Mouse (Mus musculus): Measurements from ENCODE around the gene Xkr8.
"Not testable (repeated sequence)": the region's sequence is repeated elsewhere in the genome, so short reads cannot be mapped to it uniquely, and the experiment has no call there.

Gene Xkr8

DNA sequence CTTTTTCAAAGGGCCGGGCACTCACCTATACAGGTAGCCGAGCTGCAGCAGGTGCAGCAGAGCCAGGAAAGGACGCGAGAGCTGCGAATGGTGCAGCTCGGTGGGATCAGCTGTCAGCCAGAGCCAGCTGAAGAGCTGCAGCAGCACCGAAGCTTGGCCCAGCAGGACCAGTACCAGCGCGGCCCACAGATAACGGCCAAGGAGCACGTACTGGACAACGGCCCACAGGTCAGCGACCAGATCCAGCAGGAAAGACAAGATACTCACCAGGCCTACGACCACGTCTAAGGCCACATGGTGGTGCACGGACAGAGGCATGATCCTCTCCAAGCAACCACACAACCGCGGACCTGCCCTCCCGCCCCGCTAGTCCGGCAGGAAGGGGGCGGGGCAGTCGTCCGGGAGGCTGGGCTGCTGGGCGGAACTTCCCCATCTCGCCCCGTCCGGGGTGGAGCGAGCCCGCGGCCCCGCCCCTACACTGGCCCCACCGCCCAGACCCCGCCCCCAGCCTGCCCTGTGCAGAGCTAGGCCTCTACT lies at the start of gene Xkr8:
TSS of gene Xkr8 (minus strand) at position 399 of the 537 bp plus-strand sequence.
- DNase-seq (ENCODE audit: low spot score): peak; percentile 93

DNA sequence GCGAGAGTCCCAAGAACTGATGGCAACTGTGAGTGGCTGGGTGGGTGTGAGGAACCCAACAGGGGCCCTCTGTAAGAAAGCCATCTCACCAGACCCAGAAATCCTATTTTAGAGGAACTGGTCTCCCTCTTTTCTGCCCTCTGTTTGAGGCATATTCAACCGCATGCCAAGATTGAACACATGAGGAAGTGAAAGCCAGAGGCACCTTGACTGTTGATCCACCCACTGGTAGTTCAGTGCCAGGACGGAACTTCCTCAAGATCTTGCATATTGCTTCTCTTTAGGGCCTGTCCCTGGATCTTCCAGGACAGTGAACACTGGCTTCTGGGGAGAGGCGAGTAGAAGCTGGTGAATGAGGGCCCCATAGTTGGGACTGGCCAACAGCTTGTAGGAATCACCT lies 47.9 kb upstream of the Xkr8 start:
- no peak for DNase-seq (ENCODE audit: low spot score)

DNA sequence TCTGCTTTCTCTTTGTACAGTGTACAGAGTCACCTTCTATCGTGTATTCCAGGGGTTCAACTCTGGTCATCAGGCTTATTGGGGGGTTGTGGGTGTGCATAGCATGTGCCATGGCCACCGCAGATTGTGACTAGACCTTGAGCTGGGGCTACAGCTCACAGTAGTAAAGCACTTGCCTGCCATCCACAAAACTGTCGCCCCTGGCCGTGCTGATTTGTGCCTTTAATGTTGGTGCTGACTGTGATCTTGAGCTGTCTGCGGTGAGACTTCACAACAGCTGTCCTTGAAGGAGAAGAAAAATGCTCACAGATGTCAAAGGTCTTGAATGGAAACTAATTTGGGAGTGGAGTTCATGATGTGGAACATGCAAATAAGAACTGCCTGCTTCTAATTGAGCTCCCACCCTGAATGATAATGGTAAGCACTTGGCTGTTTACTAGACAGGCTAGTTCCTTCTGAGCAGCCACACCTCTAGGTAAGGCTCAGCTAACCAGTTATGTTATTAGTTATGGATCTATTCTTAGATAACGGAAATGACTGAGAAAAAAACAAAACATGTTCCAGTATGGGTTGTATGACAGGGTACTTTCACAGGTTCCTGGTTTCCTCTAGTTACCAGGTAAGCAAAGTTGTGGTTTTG lies 46.3 kb upstream of the Xkr8 start:
- no peak for DNase-seq (ENCODE audit: low spot score)

DNA sequence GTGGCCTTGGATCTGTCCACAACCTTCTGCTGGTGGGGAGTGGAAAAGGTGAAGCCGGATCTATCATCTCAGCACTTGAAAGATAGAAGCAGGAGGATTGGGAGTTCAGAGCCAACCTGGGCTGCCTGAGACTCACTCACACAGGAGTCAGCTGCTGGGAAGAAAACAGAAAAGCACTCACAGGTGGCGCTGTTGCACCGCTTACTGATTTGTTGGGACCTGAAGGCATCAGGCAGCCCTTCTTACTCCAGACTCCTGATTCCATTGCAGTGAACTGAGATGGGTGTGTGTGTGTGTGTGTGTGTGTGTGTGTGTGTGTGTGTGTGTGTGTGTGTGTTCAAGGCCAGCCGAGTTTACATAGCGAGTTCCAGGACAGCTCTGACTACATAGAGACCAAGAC lies 44.4 kb upstream of the Xkr8 start:
- peak; percentile 44 for DNase-seq (ENCODE audit: low spot score)

DNA sequence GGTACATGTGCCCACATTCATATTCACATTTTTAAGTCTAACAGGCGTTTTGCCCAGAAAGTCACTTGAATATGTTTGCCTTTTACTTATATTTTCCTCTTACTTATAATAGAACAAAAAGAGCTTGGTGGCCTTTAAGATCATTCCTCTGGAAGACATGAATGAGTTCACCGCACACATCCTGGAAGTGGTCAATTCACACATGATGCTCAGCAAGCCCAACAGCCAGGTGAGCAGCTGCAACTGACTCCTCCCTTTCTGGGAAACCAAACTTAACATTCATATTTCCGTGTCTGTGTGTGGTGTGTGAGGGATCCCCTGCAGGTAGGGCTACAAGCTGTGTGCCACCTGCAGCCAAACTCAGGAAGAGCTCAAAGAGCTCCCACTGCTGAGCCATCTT lies 42.6 kb upstream of the Xkr8 start:
- DNase-seq (ENCODE audit: low spot score): no peak

DNA sequence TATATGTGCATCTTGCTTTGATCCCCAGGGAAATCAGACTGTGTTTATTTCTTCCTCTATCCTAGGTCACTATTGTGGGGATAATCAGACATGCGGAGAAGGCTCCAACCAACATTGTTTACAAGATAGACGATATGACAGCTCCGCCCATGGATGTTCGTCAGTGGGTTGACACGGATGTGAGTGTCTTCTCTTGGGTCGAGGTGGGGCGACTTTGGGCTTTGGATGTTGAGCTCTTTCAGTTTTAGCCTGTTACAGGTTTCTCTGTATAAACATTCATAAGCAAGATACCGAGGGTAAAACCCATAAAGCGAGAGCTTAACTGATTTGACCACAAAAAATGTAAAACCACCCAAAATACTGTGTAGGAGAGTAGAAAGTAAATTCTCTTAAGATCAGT lies 39.4 kb upstream of the Xkr8 start:
- DNase-seq (ENCODE audit: low spot score): no peak

DNA sequence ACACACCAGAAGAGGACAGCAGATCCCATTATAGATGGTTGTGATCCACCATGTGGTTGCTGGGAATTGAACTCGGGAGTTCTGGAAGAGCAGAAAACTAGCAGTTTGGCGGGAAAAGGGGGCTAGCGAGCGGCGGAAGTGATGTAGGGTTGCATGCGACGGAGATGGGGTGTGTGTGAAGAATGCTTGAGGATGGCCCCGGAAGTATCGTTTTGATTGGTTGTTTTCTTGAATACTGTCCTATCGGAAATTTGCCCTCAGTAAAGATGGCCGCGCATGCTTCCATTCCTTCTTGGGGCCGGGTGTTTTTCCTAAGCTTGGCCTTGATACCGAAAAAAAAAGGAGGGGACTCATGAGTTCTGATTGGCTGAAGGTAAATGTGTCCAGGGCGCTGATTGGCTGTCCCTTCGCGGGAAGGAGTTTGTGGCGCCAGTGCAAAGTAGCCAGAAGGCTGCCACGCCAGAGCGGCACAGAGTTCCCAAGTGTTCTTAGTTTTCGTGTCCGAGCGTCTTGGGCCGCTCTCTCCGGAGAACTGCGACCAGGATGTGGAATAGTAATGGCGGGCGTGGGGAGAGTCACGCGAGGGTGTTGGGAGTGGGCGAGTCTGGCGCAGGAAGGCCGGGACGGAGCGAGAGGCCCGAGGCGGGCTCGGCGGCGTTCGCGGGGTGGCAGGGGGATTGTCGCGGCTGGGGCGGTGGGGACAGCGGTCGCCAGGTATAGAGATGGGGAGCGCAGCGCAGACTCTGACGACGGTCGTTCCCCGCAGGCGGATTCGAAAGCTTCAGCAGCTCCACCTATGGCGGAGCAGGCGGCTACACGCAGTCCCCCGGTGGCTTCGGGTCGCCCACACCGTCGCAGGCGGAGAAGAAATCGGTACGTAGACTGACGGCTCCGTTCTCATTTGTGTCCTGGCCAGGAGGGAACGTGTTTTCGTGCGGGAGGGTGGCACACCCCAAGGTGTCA lies 35.8 kb upstream of the Xkr8 start, which contains the start of gene Rpa2:
TSS of gene Rpa2 (plus strand) at position 419 of the 963 bp plus-strand sequence.
- peak; percentile 94 for DNase-seq (ENCODE audit: low spot score)

DNA sequence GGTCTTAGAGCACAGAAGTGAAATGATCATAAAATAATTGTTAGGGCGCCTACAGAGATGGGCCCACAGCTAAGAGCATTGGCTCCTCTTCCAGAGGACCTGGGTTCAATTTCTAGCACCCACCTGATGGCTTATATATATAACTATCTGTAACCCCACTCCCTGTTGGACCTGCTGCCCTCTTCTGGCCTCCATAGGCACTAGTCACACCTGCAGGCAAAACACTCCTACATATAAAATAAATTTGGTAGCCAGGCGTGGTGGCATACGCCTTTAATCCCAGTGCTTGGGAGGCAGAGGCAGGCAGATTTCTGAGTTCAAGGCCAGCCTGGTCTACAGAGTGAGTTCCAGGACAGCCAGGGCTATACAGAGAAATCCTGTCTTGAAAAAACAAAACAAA lies 30.8 kb upstream of the Xkr8 start:
- DNase-seq (ENCODE audit: low spot score): not testable (repeated sequence)

DNA sequence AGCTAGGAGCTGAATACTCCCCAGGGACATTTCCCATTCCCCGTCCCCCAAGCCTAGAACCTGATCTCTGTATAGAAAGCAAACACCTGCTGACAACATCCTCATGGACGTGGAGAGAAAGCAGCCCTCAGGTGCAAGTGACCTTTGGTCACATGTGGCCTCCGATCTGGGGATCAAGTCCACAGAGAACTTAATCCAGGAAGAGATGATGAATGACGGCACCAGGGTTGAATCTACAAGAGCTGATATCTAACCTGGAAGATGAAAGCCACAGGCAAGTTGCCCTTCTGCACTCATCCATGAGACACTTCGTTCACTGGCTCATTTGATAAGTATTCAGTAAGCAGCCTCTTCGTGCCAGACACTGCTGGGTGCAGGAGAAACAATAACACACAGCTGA lies 30.3 kb upstream of the Xkr8 start:
- DNase-seq (ENCODE audit: low spot score): no peak

DNA sequence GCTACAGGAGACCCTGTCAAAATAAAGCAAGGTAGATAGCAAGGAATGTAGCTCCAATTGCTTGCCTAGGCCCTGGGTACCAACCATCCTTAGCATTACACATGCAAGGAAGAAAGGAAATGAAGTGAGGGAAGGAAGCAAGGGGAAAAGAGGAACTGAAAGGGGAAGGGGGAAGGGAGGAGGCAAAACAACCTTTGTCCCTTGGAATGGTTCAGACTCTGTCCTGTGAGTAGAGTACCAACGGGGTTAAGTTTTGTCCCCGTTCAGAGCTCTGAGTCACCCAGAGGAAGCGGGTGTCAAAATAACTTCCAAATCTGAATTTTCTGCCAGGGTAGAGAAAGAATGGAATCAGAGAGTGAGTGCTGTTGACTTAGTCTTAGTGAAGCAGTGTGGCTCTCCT lies 27.9 kb upstream of the Xkr8 start:
- DNase-seq (ENCODE audit: low spot score): no peak

DNA sequence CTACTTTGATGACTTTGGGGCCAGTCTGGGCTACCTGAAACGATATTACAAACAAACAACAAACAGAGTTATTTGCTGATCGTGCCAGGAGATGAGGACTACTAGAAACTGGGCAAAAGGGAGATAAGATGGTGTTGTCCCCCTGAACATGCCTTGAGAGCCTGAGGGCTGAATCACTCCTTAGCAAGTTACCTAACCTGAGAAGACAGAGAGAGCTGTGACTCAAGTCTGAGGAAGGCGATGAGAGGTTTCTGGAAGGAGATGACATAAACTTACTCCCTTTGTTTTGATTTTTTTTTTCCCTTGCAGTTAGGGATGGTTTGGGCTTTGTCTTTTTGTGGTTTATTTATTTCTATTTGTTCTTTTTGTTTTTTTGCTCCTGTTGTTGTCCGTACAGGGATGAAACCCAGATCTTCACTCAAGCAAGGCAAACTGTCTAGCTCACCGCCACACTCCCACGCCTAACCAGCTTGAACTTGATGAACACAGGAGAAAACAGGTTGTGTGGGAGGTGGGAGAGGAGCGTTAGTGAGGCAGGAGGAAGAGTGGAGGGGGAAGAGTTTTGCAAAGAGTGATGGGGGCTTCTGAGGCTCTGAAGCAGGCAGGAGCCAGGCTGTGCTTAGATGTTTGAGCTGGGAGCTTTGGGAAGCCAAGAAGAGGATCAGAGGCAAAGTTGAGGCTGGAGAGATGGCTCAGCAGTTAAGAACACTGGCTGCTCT lies 25.4 kb upstream of the Xkr8 start:
- no peak for DNase-seq (ENCODE audit: low spot score)

DNA sequence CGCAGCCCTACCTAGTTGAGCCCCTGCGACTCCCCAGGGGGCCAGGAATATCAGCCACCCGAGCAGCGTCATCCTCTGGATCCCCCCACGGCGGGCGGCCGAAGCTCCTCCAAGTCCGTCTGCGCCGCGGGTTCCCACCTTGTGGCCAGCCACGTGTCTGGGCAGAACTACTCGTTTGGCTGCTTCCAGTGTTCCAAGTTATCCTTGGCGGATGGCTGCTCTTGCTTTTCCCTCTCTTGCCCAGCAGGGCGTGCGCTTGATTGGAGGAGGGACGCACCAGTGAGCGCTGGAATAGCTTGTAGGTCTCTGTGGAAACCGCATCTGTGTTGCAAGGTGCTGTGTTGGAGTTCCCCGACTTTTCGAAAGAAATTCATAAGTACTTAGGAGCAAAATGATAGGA lies 24.6 kb upstream of the Xkr8 start, which contains the start of gene Smpdl3b:
TSS of gene Smpdl3b (minus strand) at position 279 of the 400 bp plus-strand sequence.
- DNase-seq (ENCODE audit: low spot score): peak; percentile 63

DNA sequence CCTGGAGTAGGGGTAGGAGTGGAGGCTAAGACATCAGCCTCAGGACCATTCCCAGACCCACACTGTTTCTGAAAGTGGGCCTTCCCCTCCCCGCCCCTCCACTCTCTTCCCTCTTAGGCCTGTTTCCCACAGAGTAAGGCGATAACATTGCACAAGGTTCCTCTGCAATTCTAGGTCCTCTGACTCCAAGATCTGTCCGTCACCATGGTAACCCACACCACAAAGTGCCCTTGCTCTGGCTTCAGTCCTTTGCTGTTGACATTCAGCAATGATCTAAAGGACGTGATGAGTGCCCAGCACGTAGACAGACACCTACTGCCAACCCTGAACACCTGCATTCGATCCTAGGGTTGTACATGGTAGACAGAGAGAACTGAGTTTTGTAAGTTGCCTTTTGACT lies 20.6 kb upstream of the Xkr8 start:
- no peak for DNase-seq (ENCODE audit: low spot score)

DNA sequence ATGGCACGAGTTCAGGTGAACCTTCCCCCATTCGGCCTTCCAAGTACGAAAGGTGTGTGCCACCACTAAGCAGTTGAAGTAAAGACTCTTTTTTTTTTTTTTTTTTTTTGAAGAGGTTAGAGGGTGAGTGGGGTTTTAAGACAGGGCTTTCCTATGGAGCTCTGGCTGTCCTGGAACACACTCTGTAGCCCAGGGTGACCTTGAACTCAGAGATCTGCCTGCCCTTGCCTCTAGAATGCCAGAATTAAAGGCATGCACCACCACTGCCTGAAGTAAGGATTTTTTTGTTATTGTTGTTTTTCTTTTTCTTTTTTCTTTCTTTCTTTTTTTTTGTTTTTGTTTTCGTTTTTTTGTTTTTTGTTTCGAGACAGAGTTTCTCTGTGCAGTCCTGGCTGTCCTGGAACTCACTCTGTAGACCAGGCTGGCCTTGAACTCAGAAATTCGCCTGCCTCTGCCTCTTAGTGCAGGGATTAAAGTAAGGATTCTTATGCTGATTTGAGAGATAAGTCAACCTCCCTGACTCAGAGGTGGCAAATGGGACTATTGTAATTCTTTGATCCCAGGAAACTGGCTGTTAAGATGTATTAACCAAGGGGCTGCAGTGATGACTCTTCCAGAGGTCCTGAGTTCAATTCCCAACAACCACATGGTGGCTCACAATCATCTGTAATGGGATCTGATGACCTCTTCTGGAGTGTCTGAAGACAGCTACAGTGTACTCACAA lies 17.1 kb upstream of the Xkr8 start:
- DNase-seq (ENCODE audit: low spot score): no peak

DNA sequence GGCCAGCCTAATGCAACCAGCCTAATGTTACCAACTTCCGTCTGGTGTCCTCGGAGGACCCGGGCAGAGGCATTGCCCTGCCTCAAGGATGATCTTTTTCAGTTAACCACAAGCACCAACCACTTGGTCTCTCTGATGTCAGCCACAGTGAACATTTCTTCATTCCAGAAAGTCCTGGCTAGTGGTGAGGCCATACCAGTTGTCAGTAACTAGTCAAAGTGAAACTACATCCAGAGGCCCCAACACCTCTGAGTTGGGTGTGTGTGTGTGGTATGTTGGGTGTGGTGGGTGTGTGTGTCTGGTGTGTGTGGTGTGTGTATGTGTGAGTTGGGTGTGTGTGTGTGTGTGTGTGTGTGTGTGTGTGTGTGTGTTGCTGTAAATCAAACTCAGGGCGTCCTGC lies 16.4 kb upstream of the Xkr8 start:
- DNase-seq (ENCODE audit: low spot score): no peak

DNA sequence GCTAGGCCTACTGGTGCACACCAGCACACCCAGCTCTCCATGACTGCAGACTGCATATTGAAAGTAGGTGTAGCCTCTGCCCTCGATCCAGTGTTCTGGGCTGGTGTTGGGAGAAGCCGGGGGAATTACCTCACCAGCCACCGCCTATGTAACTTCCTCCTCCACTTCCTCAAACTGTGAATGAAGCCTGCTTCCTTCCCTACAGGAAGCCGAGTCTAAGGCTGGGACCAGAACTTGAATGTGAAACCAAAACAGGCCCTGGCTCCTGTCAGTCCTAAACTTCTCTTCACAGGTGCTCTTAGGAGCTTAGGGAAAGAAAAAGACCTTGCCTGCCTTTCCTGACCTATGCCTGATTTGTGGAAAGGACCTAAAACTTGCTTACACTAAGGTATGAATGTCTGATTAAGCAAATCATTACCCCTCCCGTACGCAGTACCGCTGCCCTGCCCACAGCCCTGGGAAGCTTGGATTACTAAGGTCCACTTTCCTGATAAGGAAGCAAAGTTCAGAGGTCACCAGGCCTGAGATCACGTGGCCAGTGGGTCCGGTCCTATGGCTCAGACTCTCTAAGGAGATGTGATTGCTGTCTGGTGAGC lies 15.4 kb upstream of the Xkr8 start:
- no peak for DNase-seq (ENCODE audit: low spot score)

DNA sequence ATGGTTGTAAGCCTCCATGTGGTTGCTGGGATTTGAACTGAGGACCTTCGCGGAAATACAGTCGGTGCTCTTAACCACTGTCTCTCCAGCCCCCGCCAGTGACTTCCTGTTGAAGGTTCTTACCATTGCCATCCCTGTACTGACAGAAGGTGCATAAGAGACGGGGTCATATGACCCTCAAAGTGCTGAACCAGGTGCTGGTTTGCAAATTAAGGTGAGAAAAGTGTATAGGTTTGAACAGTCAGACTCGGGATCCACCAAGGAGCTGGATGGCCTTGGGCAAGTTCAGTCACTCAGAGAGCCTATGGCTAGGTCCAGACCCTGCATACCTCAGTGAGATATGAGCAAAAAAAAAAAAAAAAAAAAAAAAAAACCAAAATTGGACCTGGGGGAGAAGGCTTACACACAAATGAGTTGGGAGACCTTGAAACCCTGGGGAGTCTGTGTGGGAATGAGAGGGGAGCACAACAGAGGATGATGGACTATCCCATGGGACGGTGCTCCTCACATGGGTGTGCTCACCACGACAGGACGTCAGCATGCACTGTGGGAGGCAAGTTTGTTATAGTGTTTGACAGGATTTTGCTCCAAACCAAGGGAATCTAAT lies 14.7 kb upstream of the Xkr8 start:
- no peak for DNase-seq (ENCODE audit: low spot score)

DNA sequence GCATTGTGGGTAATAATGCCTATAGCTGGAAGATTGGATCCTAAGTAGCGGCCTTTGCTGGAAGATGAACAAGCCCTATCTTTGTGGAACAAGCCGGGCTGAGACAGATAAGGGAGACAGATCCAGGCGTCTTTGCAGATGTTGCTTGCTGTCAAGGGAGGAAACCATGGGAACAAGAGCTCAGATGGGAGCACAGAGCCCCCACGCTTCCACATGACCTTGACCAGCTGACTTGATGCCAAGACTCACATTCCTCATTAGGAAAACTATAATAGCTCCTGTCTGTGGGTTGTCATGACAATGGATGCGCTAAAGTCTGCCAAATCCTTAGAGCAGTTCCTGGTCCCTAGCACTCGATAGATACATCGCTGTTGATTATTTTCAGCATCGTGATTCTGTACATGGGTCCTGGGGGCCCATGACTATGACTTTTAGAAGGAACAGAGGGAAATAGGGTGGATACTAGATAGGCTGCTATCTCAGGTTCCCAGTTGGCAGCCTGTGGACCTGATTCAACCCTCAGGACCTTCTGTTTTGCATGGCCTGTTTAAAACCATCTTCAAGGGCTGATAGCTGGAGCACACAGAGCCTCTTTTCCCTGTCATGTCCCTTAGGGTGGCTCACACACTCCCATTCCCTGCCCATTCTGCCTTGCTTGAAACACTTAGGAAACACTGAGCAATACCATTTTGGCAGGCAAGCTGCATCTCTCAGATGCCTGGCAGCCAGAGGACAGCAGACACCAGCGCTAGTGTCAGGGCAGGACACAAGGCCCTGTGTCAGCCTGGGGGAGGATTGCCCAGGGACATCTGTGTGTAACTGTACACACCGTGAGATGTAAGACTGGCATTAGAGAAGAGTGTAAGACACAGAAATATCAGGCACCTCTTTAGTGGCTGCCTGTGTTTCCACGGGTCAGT lies 11.9 kb upstream of the Xkr8 start:
- DNase-seq (ENCODE audit: low spot score): no peak

DNA sequence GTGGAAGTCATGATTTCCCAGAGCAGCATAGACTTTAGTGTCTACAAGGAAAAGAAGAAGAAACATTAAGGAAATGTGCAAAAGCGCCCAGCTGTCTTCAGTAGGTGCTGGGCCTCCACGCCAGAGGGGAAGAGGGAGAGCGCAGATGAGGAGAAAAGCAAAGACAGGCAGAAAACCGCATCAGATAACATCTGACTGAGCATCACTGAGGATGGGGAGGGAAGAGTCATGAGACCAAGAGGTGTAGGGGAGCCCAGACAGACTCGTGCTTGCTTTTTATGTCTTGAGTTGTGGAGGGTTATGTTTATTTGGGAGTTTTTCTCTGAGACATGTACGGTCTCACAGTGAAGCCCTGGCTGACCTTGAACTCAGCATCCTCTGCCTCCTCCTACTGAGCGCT lies 9.1 kb upstream of the Xkr8 start:
- DNase-seq (ENCODE audit: low spot score): no peak

DNA sequence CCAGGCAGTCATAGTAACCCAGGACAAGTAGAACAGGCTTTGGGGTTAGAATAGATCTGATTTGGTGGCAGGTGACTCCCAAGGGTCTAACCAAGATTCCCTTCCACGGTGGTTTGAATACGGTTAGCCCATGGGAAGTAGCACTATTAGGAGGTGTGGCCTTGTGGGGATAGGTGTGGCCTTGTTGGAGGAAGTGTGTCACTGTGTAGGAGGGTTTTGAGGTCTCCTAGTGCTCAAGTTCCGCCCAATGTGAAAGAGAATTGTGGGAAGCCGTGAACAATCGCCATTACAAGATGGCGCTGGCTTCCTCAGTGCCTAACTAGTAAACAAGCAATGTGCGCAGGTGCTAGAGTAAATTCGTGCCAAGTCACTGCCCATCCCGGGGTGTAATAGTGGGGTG lies 4.8 kb upstream of the Xkr8 start:
- not testable (repeated sequence) for DNase-seq (ENCODE audit: low spot score)
